Mouse (Mus musculus) kidney, embryonic 15.5 days (tissue): ENCODE measurements around the gene Cyp3a57. TPM values are rescaled to one million over a fixed set of nuclear protein-coding genes. Genes with fewer than 3 reads are reported as not detected.

ENCODE experiments used
- ATAC-seq: fragments of 200-750 bp; cut with Nextera tagmentation; replicated peaks from 2 replicates; pipeline ENCODE4 v1.8.0; 2017; ENCODE audit warnings: moderate TSS enrichment; ENCODE audit not compliant: low FRiP score
- H3K27ac ChIP-seq: fragments of 300-500 bp; sonication (generic); 2 replicates; pipeline ENCODE4 v1.5.1; 2015; ENCODE audit warnings: mild to moderate bottlenecking, inconsistent platforms
- H3K27me3 ChIP-seq: fragments of 300-500 bp; sonication (generic); 2 replicates; pipeline ENCODE4 v1.6.1; 2015; ENCODE audit warnings: inconsistent platforms
- H3K36me3 ChIP-seq: fragments of 300-500 bp; sonication (generic); 2 replicates; pipeline ENCODE4 v1.6.1; 2015; ENCODE audit warnings: inconsistent platforms
- H3K4me1 ChIP-seq: fragments of 300-500 bp; sonication (generic); 2 replicates; pipeline ENCODE4 v1.6.1; 2015; ENCODE audit warnings: inconsistent platforms
- H3K4me2 ChIP-seq: fragments of 300-500 bp; sonication (generic); 2 replicates; pipeline ENCODE4 v1.6.1; 2015; ENCODE audit warnings: moderate library complexity, mild to moderate bottlenecking, inconsistent platforms
- H3K4me3 ChIP-seq: fragments of 300-500 bp; sonication (generic); replicated peaks from 2 replicates; pipeline ENCODE4 v1.5.1; 2015; ENCODE audit warnings: mild to moderate bottlenecking, inconsistent platforms
- H3K9ac ChIP-seq: fragments of 300-500 bp; sonication (generic); 2 replicates; pipeline ENCODE4 v1.6.1; 2015; ENCODE audit warnings: mild to moderate bottlenecking, inconsistent platforms
- H3K9me3 ChIP-seq: fragments of 300-500 bp; sonication (generic); replicated peaks from 2 replicates; pipeline ENCODE4 v1.6.1; 2016; ENCODE audit warnings: inconsistent platforms
- WGBS: fragments of 180-500 bp; shearing (Covaris S2); methylation state at CpG from one replicate; pipeline ENCODE4 v1.1.7; 2015; ENCODE audit warnings: mixed read lengths; 5-methylcytosine and 5-hydroxymethylcytosine counted together
- polyA plus RNA-seq: library from polyadenylated mRNA; unstranded; fragments of >200 nt; fragmentation: Nextera tagmentation; extraction: Ambion mirVana; gene quantifications from 2 replicates; pipeline ENCODE4 v1.2.1, GENCODE M21; 2015

Cyp3a57 gene
- polyA plus RNA-seq, 1 experiment from 2014 or later: not detected

GRCm38 (mm10) chr5:145431004-145431403 is 85.9 kb downstream of the Cyp3a57 start:
- Histone ChIP-seq H3K4me1 (no peaks in the 10 kb centered on the region), H3K4me3 (no peak overlapping the region), H3K9ac (no peak overlapping the region), H3K27ac (no peak overlapping the region), H3K27me3 (no peaks in the 10 kb centered on the region), H3K4me2 (no peak overlapping the region), H3K9me3 (no peaks in the 10 kb centered on the region; the same call in 1 of the 2 replicates), H3K36me3 (no peaks in the 10 kb centered on the region)
- ATAC-seq: no peak

GRCm38 (mm10) chr5:145433688-145434087 is 88.6 kb downstream of the Cyp3a57 start:
- H3K36me3 ChIP-seq: no peaks in the 10 kb centered on the region
- H3K27ac ChIP-seq: no peak overlapping the region
- H3K4me3 ChIP-seq: no peak overlapping the region
- peaks cover 3% of the 10 kb centered on the region; the same call in 1 of the 2 replicates for H3K9me3 ChIP-seq
- ATAC-seq: no peak
- no peaks in the 10 kb centered on the region for H3K27me3 ChIP-seq
- 96% methylated on average over 1 of the region's 1 CpGs for WGBS
- H3K4me1 ChIP-seq: no peaks in the 10 kb centered on the region
- no peak overlapping the region for H3K4me2 ChIP-seq
- H3K9ac ChIP-seq: no peak overlapping the region

Other genes with a start within 250 kb of the Cyp3a57 start
- 294 and 313 TPM in 2 replicates for gene Arpc1b, start 231.1 kb upstream of the Cyp3a57 start, polyA plus RNA-seq
- 104 and 106 TPM in 2 replicates for gene Pdap1, start 205.0 kb upstream of the Cyp3a57 start, polyA plus RNA-seq
- 196 TPM in 2 replicates for gene Bud31, start 204.9 kb upstream of the Cyp3a57 start, polyA plus RNA-seq
- gene Ptcd1, start 178.2 kb upstream of the Cyp3a57 start, polyA plus RNA-seq: 16.9 and 17.4 TPM in 2 replicates
- gene Cpsf4, start 178.1 kb upstream of the Cyp3a57 start, polyA plus RNA-seq: 52.0 and 57.6 TPM in 2 replicates
- gene Atp5j2, start 153.2 kb upstream of the Cyp3a57 start, polyA plus RNA-seq: 744 and 779 TPM in 2 replicates
- gene Zkscan14, start 143.4 kb upstream of the Cyp3a57 start, polyA plus RNA-seq: 8.1 and 9.9 TPM in 2 replicates
- 14.1 and 14.4 TPM in 2 replicates for gene Zkscan5, start 140.7 kb upstream of the Cyp3a57 start, polyA plus RNA-seq
- 31.3 and 34.5 TPM in 2 replicates for gene Zfp655, start 113.6 kb upstream of the Cyp3a57 start, polyA plus RNA-seq
- gene Zscan25, start 64.8 kb upstream of the Cyp3a57 start, polyA plus RNA-seq: 0.48 and 0.61 TPM in 2 replicates
- gene Cyp3a16, start 124.4 kb downstream of the Cyp3a57 start, polyA plus RNA-seq: not detected in 2 replicates
- gene Cyp3a41b, start 239.5 kb downstream of the Cyp3a57 start, polyA plus RNA-seq: not detected in 2 replicates